Mouse (Mus musculus): Measurements from ENCODE around the gene Hmg20b. TPM values are rescaled to one million over a fixed set of nuclear protein-coding genes. Genes with fewer than 3 reads are reported as not detected.

Hmg20b gene
- total and polyA plus RNA-seq, 2 experiments from 2014 or later: 15.1 to 25.2 TPM

- Histone ChIP-seq H3K36me3 (ENCODE audit: insufficient read depth) (no peaks in the 10 kb centered on the region), H3K4me1 (ENCODE audit: insufficient read depth) (peaks cover 8% of the 10 kb centered on the region), H3K4me3 (ENCODE audit: low read depth, low read length) (no peak overlapping the region), H3K27me3 (ENCODE audit: insufficient read depth, low read length) (no peaks in the 10 kb centered on the region), H3K9me3 (ENCODE audit: low read length) (no peaks in the 10 kb centered on the region), H3K27ac (ENCODE audit: low read depth, low read length) (no peak overlapping the region), H3K9ac (no peak overlapping the region), H3K4me2 (ENCODE audit: low read depth) (no peak overlapping the region)
- ATAC-seq (no peak), DNase-seq (no peak)
- no peak for TF ChIP-seq CTCF (IDR thresholded peaks at IDR 0.05; ENCODE audit: low read depth)
- 76% methylated on average over 4 of the region's 4 CpGs for WGBS
These were observed 5.3 kb upstream of the Hmg20b start for GRCm38 (mm10) chr10:81355533-81355932.

DNA sequence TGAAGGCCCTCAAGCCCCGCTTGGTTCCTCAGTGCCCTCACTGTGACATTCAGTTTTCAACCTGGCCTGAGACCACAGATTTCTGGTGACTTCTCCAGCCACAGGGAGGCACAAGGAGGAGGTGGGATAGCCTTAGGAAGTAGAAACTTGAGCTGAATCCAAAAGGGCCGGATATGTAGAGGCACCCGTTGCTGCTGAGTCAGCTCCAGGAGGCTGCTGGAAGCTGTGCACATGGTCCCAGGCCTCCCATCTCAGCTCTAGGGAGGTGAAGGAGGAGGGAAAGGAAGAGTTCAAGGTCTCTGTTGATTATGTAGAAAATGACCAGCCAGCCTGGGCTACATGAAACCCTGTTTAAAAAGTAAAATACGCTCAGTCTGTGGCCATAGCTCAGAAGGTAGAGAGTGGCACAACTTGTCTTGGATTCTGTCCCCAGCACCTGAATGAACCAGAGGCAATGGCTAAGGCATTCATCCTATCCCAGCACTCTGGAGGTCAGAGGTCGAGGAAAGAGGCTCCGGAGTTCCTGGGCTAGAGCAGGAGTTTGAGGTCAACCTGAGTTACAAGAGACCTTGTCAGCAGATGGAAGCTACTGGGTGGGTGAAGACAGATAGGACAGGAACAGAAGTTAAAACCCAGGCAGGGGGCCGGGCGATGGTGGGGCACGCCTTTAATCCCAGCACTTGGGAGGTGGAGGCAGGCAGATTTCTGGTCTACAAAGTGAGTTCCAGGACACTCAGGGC is 4.6 kb upstream of the Hmg20b start:
- no peak for TF ChIP-seq CTCF (IDR thresholded peaks at IDR 0.05; ENCODE audit: low read depth)
- no peak for ATAC-seq
- 68% methylated on average over 9 of the region's 9 CpGs for WGBS

DNA sequence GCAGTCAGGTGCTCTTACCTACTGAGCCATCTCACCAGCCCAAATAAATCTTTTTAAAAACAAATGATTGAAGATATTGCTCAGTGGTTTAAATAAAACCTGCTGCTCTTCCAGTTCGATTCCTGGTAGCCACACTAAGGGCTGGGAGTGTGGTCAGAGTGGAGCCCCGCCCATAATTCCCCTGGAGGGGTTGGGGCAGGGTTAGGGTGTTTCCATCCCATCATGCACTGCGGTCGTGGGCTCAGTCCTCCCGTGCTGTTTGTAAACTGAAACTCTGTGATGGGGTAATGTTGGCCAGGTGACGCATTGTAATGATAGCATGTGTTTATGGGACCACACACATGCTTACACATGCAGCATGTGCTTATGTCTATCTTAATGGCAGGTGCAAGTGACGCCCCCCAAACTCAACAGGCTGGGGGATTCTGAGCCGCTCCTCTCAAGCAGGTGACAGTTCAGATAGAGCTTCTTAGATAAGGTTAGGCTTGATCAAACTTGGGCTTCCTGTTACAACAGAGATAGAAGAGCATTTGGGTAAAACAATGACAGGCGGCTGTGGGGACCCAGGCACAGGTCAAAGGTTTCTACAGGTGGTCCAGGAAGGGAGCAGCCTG is 1.5 kb upstream of the Hmg20b start:
- Histone ChIP-seq H3K4me3 (ENCODE audit: low read depth, low read length) (no peak overlapping the region), H3K27ac (ENCODE audit: low read depth, low read length) (no peak overlapping the region), H3K9me3 (ENCODE audit: low read length) (no peaks in the 10 kb centered on the region), H3K4me2 (ENCODE audit: low read depth) (no peak overlapping the region), H3K27me3 (ENCODE audit: insufficient read depth, low read length) (no peaks in the 10 kb centered on the region), H3K4me1 (ENCODE audit: insufficient read depth) (no peaks in the 10 kb centered on the region), H3K36me3 (ENCODE audit: insufficient read depth) (no peaks in the 10 kb centered on the region), H3K9ac (no peak overlapping the region)
- no peak for DNase-seq
- TF ChIP-seq CTCF (IDR thresholded peaks at IDR 0.05; ENCODE audit: low read depth): no peak
- no peak for ATAC-seq
- 30% methylated on average over 9 of the region's 9 CpGs for WGBS

More for the DNA sequence above, 4.6 kb upstream of the Hmg20b start:
- no peaks in the 10 kb centered on the region for H3K27me3 ChIP-seq (ENCODE audit: insufficient read depth, low read length)
- H3K36me3 ChIP-seq (ENCODE audit: insufficient read depth): no peaks in the 10 kb centered on the region
- H3K4me2 ChIP-seq (ENCODE audit: low read depth): no peak overlapping the region
- no peak overlapping the region for H3K9ac ChIP-seq
- no peak overlapping the region for H3K4me3 ChIP-seq (ENCODE audit: low read depth, low read length)
- no peaks in the 10 kb centered on the region for H3K9me3 ChIP-seq (ENCODE audit: low read length)
- no peak for DNase-seq
- no peak overlapping the region for H3K27ac ChIP-seq (ENCODE audit: low read depth, low read length)
- H3K4me1 ChIP-seq (ENCODE audit: insufficient read depth): peaks cover 8% of the 10 kb centered on the region

GRCm38 (mm10) chr10:81349961-81350350 is 324 bp downstream of the Hmg20b start:
- Histone ChIP-seq H3K4me2 (ENCODE audit: low read depth) (peak overlapping the region; percentile 79), H3K9me3 (ENCODE audit: low read length) (no peaks in the 10 kb centered on the region), H3K36me3 (ENCODE audit: insufficient read depth) (no peaks in the 10 kb centered on the region), H3K27me3 (ENCODE audit: insufficient read depth, low read length) (peaks cover 3% of the 10 kb centered on the region), H3K27ac (ENCODE audit: low read depth, low read length) (no peak overlapping the region), H3K9ac (peak overlapping the region; percentile 23), H3K4me3 (ENCODE audit: low read depth, low read length) (peak overlapping the region; percentile 45), H3K4me1 (ENCODE audit: insufficient read depth) (0 out of 2 replicates have a peak, but pooled peaks cover 3% of the 10 kb centered on the region)
- ATAC-seq (no peak), DNase-seq (no peak)
- TF ChIP-seq CTCF (IDR thresholded peaks at IDR 0.05; ENCODE audit: low read depth): no peak
- 6% methylated on average over 25 of the region's 29 CpGs for WGBS

- DNase-seq: no peak
- 0 out of 2 replicates have a peak, but pooled peaks cover 3% of the 10 kb centered on the region for H3K4me1 ChIP-seq (ENCODE audit: insufficient read depth)
- WGBS: 9% methylated on average over 12 of the region's 12 CpGs
- TF ChIP-seq CTCF (IDR thresholded peaks at IDR 0.05; ENCODE audit: low read depth): no peak
- no peak overlapping the region for H3K9ac ChIP-seq
- no peak overlapping the region for H3K27ac ChIP-seq (ENCODE audit: low read depth, low read length)
- no peaks in the 10 kb centered on the region for H3K36me3 ChIP-seq (ENCODE audit: insufficient read depth)
- no peak overlapping the region for H3K4me2 ChIP-seq (ENCODE audit: low read depth)
- H3K4me3 ChIP-seq (ENCODE audit: low read depth, low read length): no peak overlapping the region
- no peak for ATAC-seq
- H3K27me3 ChIP-seq (ENCODE audit: insufficient read depth, low read length): peaks cover 11% of the 10 kb centered on the region
- no peaks in the 10 kb centered on the region for H3K9me3 ChIP-seq (ENCODE audit: low read length)
These were observed 1.1 kb downstream of the Hmg20b start for GRCm38 (mm10) chr10:81349146-81349545.

GRCm38 (mm10) chr10:81346453-81347067 is 3.7 kb downstream of the Hmg20b start:
- DNase-seq (peak; percentile 86), ATAC-seq (peak; percentile 42)
- H3K36me3 ChIP-seq (ENCODE audit: insufficient read depth): no peaks in the 10 kb centered on the region
- peak overlapping the region; percentile 63 for H3K4me2 ChIP-seq (ENCODE audit: low read depth)
- peaks cover 30% of the 10 kb centered on the region for H3K27me3 ChIP-seq (ENCODE audit: insufficient read depth, low read length)
- no peaks in the 10 kb centered on the region for H3K9me3 ChIP-seq (ENCODE audit: low read length)
- peak; percentile 64 for TF ChIP-seq CTCF (IDR thresholded peaks at IDR 0.05; ENCODE audit: low read depth)
- H3K4me1 ChIP-seq (ENCODE audit: insufficient read depth): 0 out of 2 replicates have a peak, but pooled peaks cover 3% of the 10 kb centered on the region
- H3K4me3 ChIP-seq (ENCODE audit: low read depth, low read length): peak overlapping the region; percentile 32
- H3K27ac ChIP-seq (ENCODE audit: low read depth, low read length): no peak overlapping the region
- 8% methylated on average over 54 of the region's 55 CpGs for WGBS
- peak overlapping the region; percentile 44 for H3K9ac ChIP-seq

GRCm38 (mm10) chr10:81345162-81345534 is 5.1 kb downstream of the Hmg20b start:
- Histone ChIP-seq H3K9ac (no peak overlapping the region), H3K4me2 (ENCODE audit: low read depth) (no peak overlapping the region), H3K36me3 (ENCODE audit: insufficient read depth) (no peaks in the 10 kb centered on the region), H3K4me1 (ENCODE audit: insufficient read depth) (0 out of 2 replicates have a peak, but pooled peaks cover 3% of the 10 kb centered on the region), H3K27me3 (ENCODE audit: insufficient read depth, low read length) (peaks cover 36% of the 10 kb centered on the region), H3K27ac (ENCODE audit: low read depth, low read length) (no peak overlapping the region), H3K4me3 (ENCODE audit: low read depth, low read length) (no peak overlapping the region), H3K9me3 (ENCODE audit: low read length) (no peaks in the 10 kb centered on the region)
- WGBS: 89% methylated on average over 4 of the region's 4 CpGs
- DNase-seq: no peak
- no peak for TF ChIP-seq CTCF (IDR thresholded peaks at IDR 0.05; ENCODE audit: low read depth)
- no peak for ATAC-seq
